Comparison of ENCODE assay signal across 7 mouse cellular contexts in the genomic region with DNA sequence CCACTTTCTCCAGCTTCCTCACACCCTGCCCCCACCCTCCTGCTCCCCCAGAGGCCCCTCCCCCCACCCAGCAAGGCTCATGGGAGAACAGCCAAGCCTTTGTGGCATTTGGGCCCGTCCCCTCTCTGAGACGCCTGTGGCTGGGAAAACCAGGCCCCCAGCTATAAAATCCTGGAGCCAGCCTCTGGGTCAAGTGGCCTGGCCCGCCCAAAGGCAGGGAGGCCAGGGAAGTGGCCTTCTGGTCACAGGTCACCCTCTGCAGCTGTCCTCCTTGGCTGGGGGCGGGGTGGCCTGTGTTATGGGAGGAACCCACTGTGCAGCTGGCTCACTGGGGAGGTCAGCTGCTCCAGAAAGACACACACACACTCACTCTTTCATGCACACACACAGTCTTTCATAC. TPM values are rescaled to one million over a fixed set of nuclear protein-coding genes. Genes with fewer than 3 reads are reported as not detected.
DNase-seq lines count a peak whose midpoint lies in the region; ATAC-seq and TF ChIP-seq lines count a peak whose summit lies in the region.

No protein-coding gene starts in this region.

- peak overlapping the region; percentile 98 for H3K27ac ChIP-seq in embryonic facial prominence, embryonic 11.5 days (replicated peaks; ENCODE audit: low read depth, low read length)
- peak overlapping the region; percentile 90 for H3K27ac ChIP-seq in heart, embryonic 10.5 days

- H3K4me3 ChIP-seq in embryonic facial prominence, embryonic 11.5 days (ENCODE audit: low read depth, low read length): no peak overlapping the region
- peak overlapping the region; percentile 49 for H3K4me3 ChIP-seq in heart, embryonic 10.5 days
- no peak overlapping the region for H3K4me3 ChIP-seq in lung, adult 2 months (replicated peaks; ENCODE audit: extremely low read depth, low read depth, low read length)

- DNase-seq in R1 (ENCODE audit: low read depth, low spot score): peak; percentile 42
- peak; percentile 60 for DNase-seq in embryonic facial prominence, embryonic 11.5 days (ENCODE audit: low spot score)
- no peak for DNase-seq in heart, embryonic 10.5 days (ENCODE audit: low spot score)
- DNase-seq in kidney, adult 8-10 months: peak; percentile 63 to 72
- peak; percentile 68 for DNase-seq in lung, adult 2 months
- peak; percentile 63 for DNase-seq in ovary, adult 18-20 months (ENCODE audit: low spot score)
- DNase-seq in thymus, postnatal 0 days (ENCODE audit: low spot score): no peak

- no peak for TF ChIP-seq POLR2A in lung, adult 2 months (IDR thresholded peaks at IDR 0.05; ENCODE audit: borderline replicate concordance, extremely low read depth, low read depth, low read length)

- peak overlapping the region; percentile 5; the same call in 1 of the 2 replicates for H3K4me2 ChIP-seq in embryonic facial prominence, embryonic 11.5 days (ENCODE audit: low read depth, low read length)

- H3K36me3 ChIP-seq in embryonic facial prominence, embryonic 11.5 days (replicated peaks; ENCODE audit: control insufficient read depth, insufficient read depth, low read depth, low read length): no peaks in the 10 kb centered on the region
- H3K36me3 ChIP-seq in heart, embryonic 10.5 days: no peaks in the 10 kb centered on the region

- H3K27me3 ChIP-seq in embryonic facial prominence, embryonic 11.5 days (ENCODE audit: control insufficient read depth, insufficient read depth, low read length): no peaks in the 10 kb centered on the region
- 0 out of 2 replicates have a peak, but pooled peaks cover 7% of the 10 kb centered on the region for H3K27me3 ChIP-seq in heart, embryonic 10.5 days (ENCODE audit: insufficient read depth, poor library complexity, severe bottlenecking)

- peaks cover 37% of the 10 kb centered on the region for H3K4me1 ChIP-seq in embryonic facial prominence, embryonic 11.5 days (ENCODE audit: control insufficient read depth, insufficient read depth, low read length)
- peaks cover 77% of the 10 kb centered on the region for H3K4me1 ChIP-seq in heart, embryonic 10.5 days
- H3K4me1 ChIP-seq in lung, adult 2 months (ENCODE audit: control insufficient read depth, insufficient read depth, low read length): peaks cover 24% of the 10 kb centered on the region

- H3K9me3 ChIP-seq in embryonic facial prominence, embryonic 11.5 days (replicated peaks; ENCODE audit: control insufficient read depth, low read length): no peaks in the 10 kb centered on the region
- H3K9me3 ChIP-seq in heart, embryonic 10.5 days: no peaks in the 10 kb centered on the region

- TF ChIP-seq CTCF in lung, adult 2 months (IDR thresholded peaks at IDR 0.05; ENCODE audit: insufficient read depth, low read length): no peak

- 13% methylated on average over 4 of the region's 4 CpGs for WGBS in embryonic facial prominence, embryonic 11.5 days
- WGBS in heart, embryonic 10.5 days: 20% methylated on average over 4 of the region's 4 CpGs
- 15% methylated on average over 4 of the region's 4 CpGs for WGBS in lung, adult 2 months

- peak overlapping the region; percentile 45 for H3K9ac ChIP-seq in embryonic facial prominence, embryonic 11.5 days (replicated peaks; ENCODE audit: low read length)

- ATAC-seq in embryonic facial prominence, embryonic 11.5 days (replicated peaks; ENCODE audit: insufficient number of reproducible peaks, low FRiP score, low TSS enrichment, low read depth): peak; percentile 22

RNA-seq across cellular contexts. Expression of gene Gse1, which starts 37.2 kb away (rescaled TPM):
- polyA plus RNA-seq in embryonic facial prominence, embryonic 11.5 days (2014; fragmentation: Nextera tagmentation; extraction: Ambion mirVana): 7.5 and 8.1 TPM in 2 replicates
- 12.2 and 13.7 TPM in 2 replicates for polyA plus RNA-seq in heart, embryonic 10.5 days (2016; fragmentation: Nextera tagmentation; extraction: Ambion mirVana)
- 35.6 and 39.6 TPM in 2 replicates for polyA plus RNA-seq in lung, adult 2 months (2012; rRNA removed)
- 26.3 and 35.9 TPM in 2 replicates for polyA plus RNA-seq in thymus, postnatal 0 days (2015; fragmentation: Nextera tagmentation; extraction: Ambion mirVana)

Comparison
In these comparisons a context has a peak if more than half of its experiments do, and no peak if none do; other contexts are left out.
1. DNase-seq: peak in R1 (single experiment), embryonic facial prominence, embryonic 11.5 days (single experiment), kidney, adult 8-10 months (2 of 2), lung, adult 2 months (single experiment) and ovary, adult 18-20 months (single experiment); none in heart, embryonic 10.5 days (single experiment) and thymus, postnatal 0 days (single experiment).